Mouse (Mus musculus): ENCODE data around the gene Sim2. TPM values are rescaled to one million over a fixed set of nuclear protein-coding genes. Genes with fewer than 3 reads are reported as not detected.

Gene Sim2
- total and polyA plus RNA-seq, 2 experiments from 2014 or later = 0.05 TPM; not detected in 1

DNA sequence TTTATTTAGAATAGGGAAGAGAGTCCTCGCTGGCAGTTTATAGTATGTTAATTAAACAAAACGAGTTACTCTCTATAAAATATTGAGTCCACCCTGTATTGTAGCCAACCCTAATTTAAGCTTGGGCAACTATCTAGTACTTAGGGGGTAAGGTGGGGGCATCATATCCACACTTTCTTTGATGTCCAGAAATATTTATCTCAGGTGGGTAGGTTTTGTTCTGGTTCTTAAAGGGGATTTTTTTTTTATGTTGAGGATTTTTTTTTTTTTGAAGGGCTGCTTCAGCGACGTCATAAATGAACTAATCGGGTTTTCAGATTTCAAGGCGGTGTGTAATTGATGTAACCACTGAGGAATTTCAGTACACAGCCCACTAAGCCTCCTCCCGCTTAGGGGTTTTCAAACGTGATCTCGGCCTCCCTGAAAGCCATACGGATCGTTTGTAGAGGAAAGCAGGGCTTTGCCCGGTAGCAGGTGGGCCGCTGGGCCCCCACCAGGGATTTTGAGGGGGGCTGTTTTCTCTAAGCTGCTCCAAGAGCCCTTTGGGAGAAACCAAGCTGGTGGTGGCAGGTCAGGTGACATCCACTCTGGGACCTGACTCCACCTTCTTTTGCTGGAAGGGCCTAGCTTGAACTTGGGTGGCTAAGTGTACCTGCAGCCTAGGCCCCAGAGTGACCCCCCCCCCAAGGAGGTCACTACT is 4.7 kb upstream of the Sim2 start:
- H3K9me3 ChIP-seq (ENCODE audit: low read length) = no peaks in the 10 kb centered on the region
- 0 out of 2 replicates have a peak, but pooled peaks cover 4% of the 10 kb centered on the region for H3K4me1 ChIP-seq (ENCODE audit: insufficient read depth, low read length)
- WGBS = 3% methylated on average over 13 of the region's 13 CpGs
- DNase-seq (ENCODE audit: low spot score) = no peak
- ATAC-seq (ENCODE audit: low FRiP score) = no peak
- H3K4me3 ChIP-seq (ENCODE audit: low read depth, low read length) = no peak overlapping the region
- no peak for TF ChIP-seq CTCF (IDR thresholded peaks at IDR 0.05)
- H3K27me3 ChIP-seq (ENCODE audit: insufficient read depth, low read length) = peaks cover 90% of the 10 kb centered on the region
- no peaks in the 10 kb centered on the region for H3K36me3 ChIP-seq (ENCODE audit: insufficient read depth, low read length)
- H3K9ac ChIP-seq (replicated peaks; ENCODE audit: low read length, poor library complexity, severe bottlenecking) = no peak overlapping the region
- no peak overlapping the region for H3K4me2 ChIP-seq (ENCODE audit: low read depth, low read length, poor library complexity, severe bottlenecking)
- H3K27ac ChIP-seq (ENCODE audit: low read depth, low read length) = no peak overlapping the region

- no peak overlapping the region for H3K27ac ChIP-seq (ENCODE audit: low read depth, low read length)
- no peaks in the 10 kb centered on the region for H3K9me3 ChIP-seq (ENCODE audit: low read length)
- TF ChIP-seq CTCF (IDR thresholded peaks at IDR 0.05) = no peak
- 0 out of 2 replicates have a peak, but pooled peaks cover 4% of the 10 kb centered on the region for H3K4me1 ChIP-seq (ENCODE audit: insufficient read depth, low read length)
- DNase-seq (ENCODE audit: low spot score) (no peak), ATAC-seq (ENCODE audit: low FRiP score) (no peak)
- 14% methylated on average over 5 of the region's 5 CpGs for WGBS
- H3K9ac ChIP-seq (replicated peaks; ENCODE audit: low read length, poor library complexity, severe bottlenecking) = no peak overlapping the region
- H3K4me3 ChIP-seq (ENCODE audit: low read depth, low read length) = no peak overlapping the region
- peaks cover 87% of the 10 kb centered on the region for H3K27me3 ChIP-seq (ENCODE audit: insufficient read depth, low read length)
- H3K36me3 ChIP-seq (ENCODE audit: insufficient read depth, low read length) = no peaks in the 10 kb centered on the region
- H3K4me2 ChIP-seq (ENCODE audit: low read depth, low read length, poor library complexity, severe bottlenecking) = no peak overlapping the region
These were observed 3.1 kb upstream of the Sim2 start for GRCm38 (mm10) chr16:94081596-94081995.

- H3K27me3 ChIP-seq (ENCODE audit: insufficient read depth, low read length) = peaks cover 87% of the 10 kb centered on the region
- DNase-seq (ENCODE audit: low spot score) = no peak
- no peak for TF ChIP-seq CTCF (IDR thresholded peaks at IDR 0.05)
- H3K36me3 ChIP-seq (ENCODE audit: insufficient read depth, low read length) = no peaks in the 10 kb centered on the region
- H3K9me3 ChIP-seq (ENCODE audit: low read length) = no peaks in the 10 kb centered on the region
- H3K27ac ChIP-seq (ENCODE audit: low read depth, low read length) = no peak overlapping the region
- H3K4me3 ChIP-seq (ENCODE audit: low read depth, low read length) = no peak overlapping the region
- 0 out of 2 replicates have a peak, but pooled peaks cover 4% of the 10 kb centered on the region for H3K4me1 ChIP-seq (ENCODE audit: insufficient read depth, low read length)
- no peak overlapping the region for H3K9ac ChIP-seq (replicated peaks; ENCODE audit: low read length, poor library complexity, severe bottlenecking)
- WGBS = 9% methylated on average over 8 of the region's 8 CpGs
- H3K4me2 ChIP-seq (ENCODE audit: low read depth, low read length, poor library complexity, severe bottlenecking) = no peak overlapping the region
- ATAC-seq (ENCODE audit: low FRiP score) = no peak
These were observed 2.6 kb upstream of the Sim2 start for GRCm38 (mm10) chr16:94081996-94082708.

DNA sequence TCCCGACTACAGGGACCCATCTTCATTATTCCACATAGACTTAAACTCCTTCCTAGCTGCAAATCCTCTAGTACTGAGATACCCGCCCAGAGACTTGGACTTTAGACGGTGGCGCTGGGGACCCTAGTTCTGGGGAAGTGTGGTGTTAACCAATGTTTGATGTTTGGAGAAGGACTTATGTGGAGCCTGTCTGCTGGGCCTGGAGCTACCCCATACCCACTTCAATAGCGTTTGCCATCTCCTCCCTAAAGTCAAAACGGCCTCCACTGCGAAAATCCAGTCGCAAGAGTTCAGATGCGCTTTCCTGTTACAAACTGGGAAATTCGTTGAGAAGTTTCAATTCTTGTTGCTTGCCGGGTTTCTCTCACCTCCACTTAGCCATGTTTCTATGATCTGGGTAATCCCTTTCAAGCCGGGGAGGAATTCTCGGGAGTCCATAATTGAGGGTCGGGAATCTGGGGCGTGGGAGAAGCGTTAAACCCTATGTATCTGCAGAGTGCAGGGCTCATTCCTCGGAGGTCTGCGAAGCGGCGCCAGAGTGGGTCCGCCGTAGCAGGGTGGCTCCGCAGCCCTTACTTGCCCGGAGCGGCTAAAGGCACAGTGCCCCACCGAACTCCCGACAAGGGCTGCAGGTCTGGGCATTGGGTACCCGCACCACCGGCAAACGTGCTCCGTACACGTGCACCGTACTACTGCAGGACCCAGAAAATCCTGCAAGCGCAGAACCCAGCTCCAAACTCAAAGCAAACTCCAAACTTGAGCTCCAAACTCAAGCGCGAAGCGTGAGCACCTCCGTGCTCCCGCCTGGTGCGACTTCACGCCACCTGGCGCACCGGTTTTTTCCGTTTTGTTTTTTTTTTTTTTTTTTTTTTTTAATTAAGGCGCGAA is 1.5 kb upstream of the Sim2 start:
- no peaks in the 10 kb centered on the region for H3K9me3 ChIP-seq (ENCODE audit: low read length)
- DNase-seq (ENCODE audit: low spot score) = no peak
- H3K36me3 ChIP-seq (ENCODE audit: insufficient read depth, low read length) = no peaks in the 10 kb centered on the region
- WGBS = 2% methylated on average over 46 of the region's 46 CpGs
- no peak for ATAC-seq (ENCODE audit: low FRiP score)
- no peak overlapping the region for H3K4me2 ChIP-seq (ENCODE audit: low read depth, low read length, poor library complexity, severe bottlenecking)
- TF ChIP-seq CTCF (IDR thresholded peaks at IDR 0.05) = no peak
- H3K4me1 ChIP-seq (ENCODE audit: insufficient read depth, low read length) = 0 out of 2 replicates have a peak, but pooled peaks cover 4% of the 10 kb centered on the region
- no peak overlapping the region for H3K4me3 ChIP-seq (ENCODE audit: low read depth, low read length)
- peaks cover 84% of the 10 kb centered on the region for H3K27me3 ChIP-seq (ENCODE audit: insufficient read depth, low read length)
- no peak overlapping the region for H3K27ac ChIP-seq (ENCODE audit: low read depth, low read length)
- H3K9ac ChIP-seq (replicated peaks; ENCODE audit: low read length, poor library complexity, severe bottlenecking) = no peak overlapping the region

- H3K4me1 ChIP-seq (ENCODE audit: insufficient read depth, low read length) = 0 out of 2 replicates have a peak, but pooled peaks cover 4% of the 10 kb centered on the region
- H3K9ac ChIP-seq (replicated peaks; ENCODE audit: low read length, poor library complexity, severe bottlenecking) = no peak overlapping the region
- H3K27ac ChIP-seq (ENCODE audit: low read depth, low read length) = no peak overlapping the region
- WGBS = 1% methylated on average over 41 of the region's 41 CpGs
- no peak overlapping the region for H3K4me2 ChIP-seq (ENCODE audit: low read depth, low read length, poor library complexity, severe bottlenecking)
- TF ChIP-seq CTCF (IDR thresholded peaks at IDR 0.05) = no peak
- H3K4me3 ChIP-seq (ENCODE audit: low read depth, low read length) = no peak overlapping the region
- no peaks in the 10 kb centered on the region for H3K36me3 ChIP-seq (ENCODE audit: insufficient read depth, low read length)
- no peak for ATAC-seq (ENCODE audit: low FRiP score)
- no peaks in the 10 kb centered on the region for H3K9me3 ChIP-seq (ENCODE audit: low read length)
- no peak for DNase-seq (ENCODE audit: low spot score)
- peaks cover 86% of the 10 kb centered on the region for H3K27me3 ChIP-seq (ENCODE audit: insufficient read depth, low read length)
These were observed 744 bp upstream of the Sim2 start for GRCm38 (mm10) chr16:94083848-94084525.
